Mouse (Mus musculus) neutrophil, adult 83 days (primary cell): Measurements from ENCODE around the gene Gm11939. TPM values are rescaled to one million over a fixed set of nuclear protein-coding genes. Genes with fewer than 3 reads are reported as not detected.

ENCODE experiments used
- total RNA-seq, 2 experiments: library from RNA; stranded (reverse); gene quantifications; one replicate each; pipeline ENCODE4 v1.2.4; 2023

The Gm11939 gene
- not detected for total RNA-seq

GRCm38 (mm10) chr11:99559366-99559765 is at the start of gene Gm11939:
Gene Gm11939 (minus strand): TSS chr11:99559466.

GRCm38 (mm10) chr11:99603208-99603607 is 43.9 kb upstream of the Gm11939 start, which contains the start of gene Gm11938:
Gene Gm11938 (minus strand): TSS chr11:99603308.

GRCm38 (mm10) chr11:99597742-99598141 is 38.5 kb upstream of the Gm11939 start, which contains the start of gene Krtap9-3:
Gene Krtap9-3 (minus strand): TSS chr11:99598105.

GRCm38 (mm10) chr11:99590981-99591380 is 31.7 kb upstream of the Gm11939 start, which contains the start of gene Krtap1-3:
Gene Krtap1-3 (minus strand): TSS chr11:99591339.

GRCm38 (mm10) chr11:99583245-99583704 is 24.0 kb upstream of the Gm11939 start, which contains the start of gene Krtap1-4:
Gene Krtap1-4 (minus strand): TSS chr11:99583654.

GRCm38 (mm10) chr11:99580636-99581035 is 21.4 kb upstream of the Gm11939 start, which contains the start of gene Krtap1-5:
Gene Krtap1-5 (minus strand): TSS chr11:99581016.

GRCm38 (mm10) chr11:99566530-99566929 is 7.3 kb upstream of the Gm11939 start, which contains the start of gene Krtap3-1:
Gene Krtap3-1 (minus strand): TSS chr11:99566630.

GRCm38 (mm10) chr11:99556753-99557152 is 2.5 kb downstream of the Gm11939 start, which contains the start of gene Krtap3-2:
Gene Krtap3-2 (minus strand): TSS chr11:99556853.

GRCm38 (mm10) chr11:99550765-99551164 is 8.5 kb downstream of the Gm11939 start, which contains the start of gene Krtap3-3:
Gene Krtap3-3 (minus strand): TSS chr11:99550865.

GRCm38 (mm10) chr11:99521288-99521860 is 37.9 kb downstream of the Gm11939 start, which contains the start of gene Krt39:
Gene Krt39 (minus strand): TSS chr11:99521338.

Other genes with a start within 250 kb of the Gm11939 start
- not detected for gene Krt25, start 236.5 kb downstream of the Gm11939 start, total RNA-seq
- not detected for gene Krt26, start 221.5 kb downstream of the Gm11939 start, total RNA-seq
- gene Krt27, start 208.4 kb downstream of the Gm11939 start, total RNA-seq = not detected
- gene Krt28, start 184.6 kb downstream of the Gm11939 start, total RNA-seq = not detected
- gene Krt10, start 170.1 kb downstream of the Gm11939 start, total RNA-seq = not detected
- not detected for gene Krt12, start 137.2 kb downstream of the Gm11939 start, total RNA-seq
- not detected for gene Krt20, start 121.3 kb downstream of the Gm11939 start, total RNA-seq
- not detected for gene Krt23, start 66.3 kb downstream of the Gm11939 start, total RNA-seq
- not detected for gene Krt39, start 38.1 kb downstream of the Gm11939 start, total RNA-seq
- not detected for gene Krt40, start 16.3 kb downstream of the Gm11939 start, total RNA-seq
- gene Krtap3-3, start 8.6 kb downstream of the Gm11939 start, total RNA-seq = not detected
- gene Krtap3-2, start 2.6 kb downstream of the Gm11939 start, total RNA-seq = not detected
- gene Krtap3-1, start 7.2 kb upstream of the Gm11939 start, total RNA-seq = not detected
- not detected for gene Krtap1-5, start 21.6 kb upstream of the Gm11939 start, total RNA-seq
- not detected for gene Krtap1-4, start 24.2 kb upstream of the Gm11939 start, total RNA-seq
- not detected for gene Krtap1-3, start 31.9 kb upstream of the Gm11939 start, total RNA-seq
- gene Krtap9-3, start 38.6 kb upstream of the Gm11939 start, total RNA-seq = not detected
- not detected for gene Gm11938, start 43.8 kb upstream of the Gm11939 start, total RNA-seq
- gene Gm11937, start 50.7 kb upstream of the Gm11939 start, total RNA-seq = not detected
- gene Krtap2-4, start 55.4 kb upstream of the Gm11939 start, total RNA-seq = not detected
- not detected for gene Gm11562, start 61.0 kb upstream of the Gm11939 start, total RNA-seq
- not detected for gene Krtap4-1, start 68.8 kb upstream of the Gm11939 start, total RNA-seq
- gene Krtap4-2, start 75.6 kb upstream of the Gm11939 start, total RNA-seq = not detected
- gene Krtap4-7, start 84.6 kb upstream of the Gm11939 start, total RNA-seq = not detected
- not detected for gene Gm11555, start 90.8 kb upstream of the Gm11939 start, total RNA-seq
- gene Gm11563, start 99.5 kb upstream of the Gm11939 start, total RNA-seq = not detected
- gene Krtap4-6, start 106.5 kb upstream of the Gm11939 start, total RNA-seq = not detected
- not detected for gene Gm14190, start 131.3 kb upstream of the Gm11939 start, total RNA-seq
- not detected for gene Gm14180, start 174.8 kb upstream of the Gm11939 start, total RNA-seq
- not detected for gene Gm11595, start 213.4 kb upstream of the Gm11939 start, total RNA-seq
- gene Krtap4-8, start 221.2 kb upstream of the Gm11939 start, total RNA-seq = not detected
- not detected for gene Krtap4-9, start 225.7 kb upstream of the Gm11939 start, total RNA-seq
- not detected for gene Gm11596, start 234.0 kb upstream of the Gm11939 start, total RNA-seq
- gene Gm11569, start 239.5 kb upstream of the Gm11939 start, total RNA-seq = not detected
- gene Gm11554, start 245.0 kb upstream of the Gm11939 start, total RNA-seq = not detected